Mouse (Mus musculus) gastrocnemius, adult 2 months (tissue): ENCODE measurements at regions not wholly inside any gene's neighbourhood (a gene's known extent, or its start where the extent isn't known, plus 50 kb on each side); places are given as distances from the start of the nearest gene placed in this dataset.

Source experiments
- DNase-seq: peaks from one replicate; pipeline ENCODE4 v3.0.0; 2022
- H3K27ac ChIP-seq: fragments of 200-600 bp; 2 replicates; pipeline ENCODE4 v1.8.1; 2022; ENCODE audit warnings: mild to moderate bottlenecking
- H3K4me3 ChIP-seq: fragments of 200-600 bp; 2 replicates; pipeline ENCODE4 v1.8.1; 2022; ENCODE audit warnings: mild to moderate bottlenecking, moderate library complexity
- CTCF ChIP-seq: fragments of 200-600 bp; IDR thresholded peaks from 2 replicates; pipeline ENCODE4 v1.8.1; 2022; ENCODE audit warnings: antibody characterized with exemption, mild to moderate bottlenecking, moderate library complexity
- intact Hi-C: fragments of 180-260 bp; cut with DNase I; formaldehyde crosslinking; loops from one replicate; pipeline ENCODE4 v1.15.1; 2025

- DNase-seq = no peak
- intact Hi-C loops = no loop called here
- H3K4me3 ChIP-seq = no peak overlapping the region
- peak overlapping the region; percentile 81 for H3K27ac ChIP-seq
- TF ChIP-seq CTCF = no peak
Observed at GRCm38 (mm10) chr7:90061701-90062100, 68.3 kb upstream of the Picalm start.

- no peak for DNase-seq
- intact Hi-C loops = no loop called here
- TF ChIP-seq CTCF = no peak
Observed at GRCm38 (mm10) chr7:90062874-90063273, 67.1 kb upstream of the Picalm start.

GRCm38 (mm10) chr7:90064198-90064597 lies 65.8 kb upstream of the Picalm start:
- TF ChIP-seq CTCF = no peak
- H3K27ac ChIP-seq = no peak overlapping the region
- DNase-seq = no peak
- intact Hi-C loops = no loop called here
- no peak overlapping the region for H3K4me3 ChIP-seq

More at GRCm38 (mm10) chr7:90062874-90063273, 67.1 kb upstream of the Picalm start:
- 0 out of 2 replicates have a peak overlapping the region, but pooled peaks have one; percentile 6 for H3K27ac ChIP-seq
- H3K4me3 ChIP-seq = no peak overlapping the region

- H3K4me3 ChIP-seq = no peak overlapping the region
- DNase-seq = no peak
- no peak for TF ChIP-seq CTCF
- no peak overlapping the region for H3K27ac ChIP-seq
- intact Hi-C loops = no loop called here
Observed at GRCm38 (mm10) chr7:90065269-90065955, 64.6 kb upstream of the Picalm start.

- no peak for DNase-seq
- intact Hi-C loops = no loop called here
- H3K4me3 ChIP-seq = no peak overlapping the region
- H3K27ac ChIP-seq = no peak overlapping the region
- TF ChIP-seq CTCF = no peak
Observed at GRCm38 (mm10) chr7:90066275-90066674, 63.7 kb upstream of the Picalm start.

GRCm38 (mm10) chr7:90067961-90068665 lies 61.9 kb upstream of the Picalm start:
- no peak for TF ChIP-seq CTCF
- Histone ChIP-seq H3K27ac (0 out of 2 replicates have a peak overlapping the region, but pooled peaks have one; percentile 3), H3K4me3 (no peak overlapping the region)
- intact Hi-C loops = no loop called here
- DNase-seq = peak; percentile 41

GRCm38 (mm10) chr7:90070267-90070666 lies 59.7 kb upstream of the Picalm start:
- TF ChIP-seq CTCF = no peak
- no peak for DNase-seq
- intact Hi-C loops = no loop called here
- Histone ChIP-seq H3K27ac (no peak overlapping the region), H3K4me3 (no peak overlapping the region)

GRCm38 (mm10) chr7:90073865-90074264 lies 56.1 kb upstream of the Picalm start:
- Histone ChIP-seq H3K4me3 (no peak overlapping the region), H3K27ac (peak overlapping the region; percentile 75)
- TF ChIP-seq CTCF = no peak
- intact Hi-C loops = no loop called here
- no peak for DNase-seq

GRCm38 (mm10) chr7:90074592-90074991 lies 55.4 kb upstream of the Picalm start:
- H3K27ac ChIP-seq = peak overlapping the region; percentile 75
- intact Hi-C loops = no loop called here
- TF ChIP-seq CTCF = no peak
- peak; percentile 49 for DNase-seq
- H3K4me3 ChIP-seq = no peak overlapping the region

- intact Hi-C loops = loop anchor here (5.0 kb wide), 1 partner anchor 45 kb away; no protein-coding TSS in a partner anchor
- no peak for TF ChIP-seq CTCF
Observed at GRCm38 (mm10) chr7:90077565-90077964, 52.4 kb upstream of the Picalm start.

GRCm38 (mm10) chr7:90080083-90080772 lies 49.8 kb upstream of the Picalm start:
- TF ChIP-seq CTCF = no peak
- DNase-seq = no peak
- intact Hi-C loops = no loop called here
- H3K27ac ChIP-seq = no peak overlapping the region
- no peak overlapping the region for H3K4me3 ChIP-seq

More at GRCm38 (mm10) chr7:90077565-90077964, 52.4 kb upstream of the Picalm start:
- Histone ChIP-seq H3K27ac (no peak overlapping the region), H3K4me3 (no peak overlapping the region)
- DNase-seq = no peak
